Mouse (Mus musculus) urinary bladder, postnatal 25 days (tissue): ENCODE measurements around the gene Pbx2.

Experiments used
- DNase-seq: peaks from one replicate; pipeline ENCODE4 v3.0.0; 2022; ENCODE audit warnings: low spot score

Gene Pbx2

DNA sequence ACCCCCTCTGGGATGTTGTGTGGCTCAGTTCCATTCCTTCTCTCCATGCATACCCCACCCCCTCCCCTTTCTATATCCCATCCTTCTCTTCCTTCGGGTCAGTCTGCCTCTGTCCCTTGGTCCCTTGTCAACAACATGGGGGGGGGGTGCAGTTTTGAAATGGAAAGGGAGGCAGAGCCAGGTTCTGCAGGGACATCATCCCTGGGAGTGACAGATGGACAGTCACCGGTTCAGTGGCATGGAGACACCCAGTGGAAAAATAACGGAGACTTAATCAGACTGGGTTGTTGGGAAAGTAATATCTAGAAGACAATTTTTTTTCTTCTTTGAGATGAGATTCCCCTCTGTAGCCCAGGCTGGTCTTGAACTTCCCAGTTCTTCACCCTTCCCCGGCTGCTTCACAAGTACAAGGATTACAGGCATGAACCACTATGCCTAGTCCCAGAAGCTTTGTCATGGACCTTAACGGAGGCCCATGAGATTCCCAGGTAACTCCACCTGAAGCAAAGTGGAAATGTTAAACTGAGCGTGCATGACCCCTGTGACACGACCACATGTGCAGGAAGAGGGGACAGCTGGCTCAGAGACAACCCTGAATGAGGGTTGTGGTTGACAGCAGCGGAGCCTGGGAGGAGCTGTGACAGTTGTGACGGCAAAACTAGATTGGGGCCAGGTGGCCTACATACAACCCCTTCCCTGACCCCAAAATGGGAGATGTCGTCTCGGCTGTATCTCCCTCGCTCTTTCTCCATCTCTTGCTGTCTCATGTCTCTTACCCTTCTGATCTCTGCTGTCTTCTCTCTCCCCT is 38.9 kb downstream of the Pbx2 start:
- no peak for DNase-seq

DNA sequence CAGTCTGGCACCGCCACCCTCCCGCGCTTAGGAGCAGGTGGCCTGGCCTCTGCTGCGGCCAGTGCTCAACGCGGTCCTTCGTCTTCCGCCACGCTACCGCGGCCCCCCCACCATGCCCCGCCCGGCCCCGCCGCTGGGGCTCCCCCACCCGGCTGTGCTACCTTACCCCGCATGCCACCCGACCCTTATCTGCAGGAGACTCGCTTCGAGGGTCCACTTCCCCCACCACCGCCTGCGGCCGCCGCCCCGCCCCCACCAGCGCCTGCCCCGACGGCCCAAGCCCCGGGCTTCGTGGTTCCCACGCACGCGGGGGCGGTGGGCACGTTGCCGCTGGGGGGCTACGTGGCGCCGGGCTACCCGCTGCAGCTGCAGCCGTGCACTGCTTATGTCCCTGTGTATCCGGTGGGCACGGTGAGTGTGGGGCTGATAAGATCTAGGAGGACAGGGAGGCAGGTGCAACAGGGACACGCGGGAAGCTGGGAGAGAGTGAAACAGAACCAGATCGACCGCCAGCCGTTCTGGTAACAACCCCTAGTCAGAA is 39.8 kb downstream of the Pbx2 start:
- DNase-seq: no peak

DNA sequence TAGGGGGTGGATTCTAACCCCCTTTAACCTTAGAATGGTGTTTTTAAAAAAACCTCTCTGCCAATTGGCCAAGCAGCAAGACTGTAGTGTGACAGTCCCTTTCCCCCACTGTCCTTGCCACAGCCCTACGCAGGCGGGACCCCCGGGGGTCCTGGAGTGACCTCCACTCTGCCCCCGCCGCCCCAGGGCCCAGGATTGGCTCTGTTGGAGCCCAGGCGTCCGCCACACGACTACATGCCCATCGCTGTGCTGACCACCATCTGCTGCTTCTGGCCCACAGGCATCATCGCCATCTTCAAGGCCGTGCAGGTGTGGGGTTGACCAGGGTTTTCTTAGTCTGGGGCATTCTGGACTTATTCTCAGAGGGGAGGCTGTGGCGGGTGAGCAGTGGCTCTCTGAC is 40.6 kb downstream of the Pbx2 start:
- DNase-seq: no peak

DNA sequence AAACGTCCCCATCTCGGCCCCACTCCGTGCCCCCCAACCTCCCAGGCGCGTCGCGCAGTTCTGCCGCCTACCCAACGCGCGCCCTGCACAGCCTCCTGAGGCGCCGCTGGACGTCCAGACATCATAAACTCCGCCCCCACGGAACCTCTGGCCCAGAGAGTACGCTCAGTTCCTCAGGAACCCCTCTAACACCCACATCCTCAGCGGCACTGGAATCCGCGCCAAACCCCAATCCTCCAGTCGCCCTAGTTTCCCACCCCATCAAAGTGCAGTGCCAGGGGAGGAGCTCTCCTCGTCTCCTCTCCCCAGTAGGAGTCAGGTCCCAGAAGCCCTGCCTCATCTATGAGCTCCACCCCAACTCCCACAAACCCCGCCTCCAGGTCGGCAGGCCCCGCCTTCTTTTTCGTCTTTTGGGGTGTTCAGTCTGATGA is 41.2 kb downstream of the Pbx2 start:
- DNase-seq: peak; percentile 72

DNA sequence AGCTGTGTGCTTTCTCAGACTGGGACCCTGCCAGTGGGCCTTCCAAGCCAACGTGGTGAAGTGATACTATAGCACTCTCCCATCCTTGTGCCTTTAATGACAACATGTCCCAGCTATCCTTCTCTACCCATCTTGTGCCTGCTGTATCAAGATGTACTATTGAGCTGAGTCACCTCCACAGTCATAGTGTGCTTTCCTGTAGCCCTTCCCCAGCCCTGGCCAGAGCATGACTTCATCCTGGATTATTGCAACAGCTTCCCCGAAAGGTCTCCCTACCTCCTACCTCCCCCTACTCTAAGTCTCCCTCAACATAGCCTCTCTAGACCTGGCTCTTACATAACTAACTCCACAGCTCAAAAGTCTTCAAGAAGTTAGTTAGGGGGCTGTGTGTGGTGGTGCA is 44.6 kb downstream of the Pbx2 start:
- no peak for DNase-seq

DNA sequence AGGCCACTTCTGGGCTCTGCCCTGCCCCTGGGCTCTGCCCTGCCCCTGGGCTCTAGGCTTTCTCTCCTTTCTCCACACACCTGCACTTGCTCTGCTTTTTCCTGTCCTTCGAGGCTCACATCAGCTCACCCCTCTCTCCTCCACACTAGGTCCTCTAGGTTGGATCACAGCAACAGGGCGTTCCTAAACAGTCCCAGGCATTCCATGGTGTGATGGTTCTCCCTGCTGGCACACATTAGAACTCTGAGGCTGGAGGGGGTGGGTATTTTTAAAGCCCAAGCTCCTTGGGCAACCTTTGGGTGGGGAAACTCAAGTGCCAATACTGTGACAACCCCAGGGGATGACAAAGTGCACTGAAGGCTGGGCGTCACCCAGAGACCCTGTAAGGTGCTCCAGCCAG is 46.4 kb downstream of the Pbx2 start:
- no peak for DNase-seq

DNA sequence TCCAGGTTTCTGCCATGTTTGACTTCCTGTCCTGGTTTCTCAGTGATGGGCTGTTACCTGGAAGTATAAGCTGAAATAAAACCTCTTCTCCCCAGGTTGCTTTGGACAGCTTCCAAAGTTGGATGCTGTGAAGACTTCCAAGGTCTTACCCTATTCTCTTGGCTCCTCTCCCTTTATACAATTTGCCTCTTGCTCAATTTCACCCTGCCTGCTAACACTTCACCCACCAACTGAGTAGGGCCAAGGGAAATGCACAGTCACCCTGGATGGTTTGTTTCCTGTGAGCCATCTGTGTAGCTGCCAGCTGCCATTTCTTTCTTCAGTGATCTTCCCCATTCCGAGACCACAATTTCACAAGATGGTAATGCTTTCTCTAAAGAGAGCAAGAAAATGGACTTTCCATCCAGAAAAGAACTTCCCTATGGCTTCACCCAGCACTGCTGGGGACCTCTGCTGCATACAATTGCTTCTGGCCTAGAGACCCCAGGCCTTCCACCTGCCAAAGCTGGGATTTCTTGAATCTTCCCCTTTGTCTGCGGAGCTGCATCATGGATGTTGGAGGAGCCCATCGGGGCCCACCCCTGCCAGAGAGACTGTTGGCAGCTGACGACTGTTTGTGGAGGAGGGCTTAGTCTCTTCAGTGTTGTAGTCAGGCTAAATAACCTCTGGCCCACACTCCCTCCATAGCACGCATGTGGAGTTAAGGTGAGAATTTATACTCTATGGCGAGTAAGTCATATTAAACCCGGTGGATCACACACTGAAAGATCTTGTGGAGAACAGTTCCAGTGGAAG is 48.6 kb downstream of the Pbx2 start:
- no peak for DNase-seq

DNA sequence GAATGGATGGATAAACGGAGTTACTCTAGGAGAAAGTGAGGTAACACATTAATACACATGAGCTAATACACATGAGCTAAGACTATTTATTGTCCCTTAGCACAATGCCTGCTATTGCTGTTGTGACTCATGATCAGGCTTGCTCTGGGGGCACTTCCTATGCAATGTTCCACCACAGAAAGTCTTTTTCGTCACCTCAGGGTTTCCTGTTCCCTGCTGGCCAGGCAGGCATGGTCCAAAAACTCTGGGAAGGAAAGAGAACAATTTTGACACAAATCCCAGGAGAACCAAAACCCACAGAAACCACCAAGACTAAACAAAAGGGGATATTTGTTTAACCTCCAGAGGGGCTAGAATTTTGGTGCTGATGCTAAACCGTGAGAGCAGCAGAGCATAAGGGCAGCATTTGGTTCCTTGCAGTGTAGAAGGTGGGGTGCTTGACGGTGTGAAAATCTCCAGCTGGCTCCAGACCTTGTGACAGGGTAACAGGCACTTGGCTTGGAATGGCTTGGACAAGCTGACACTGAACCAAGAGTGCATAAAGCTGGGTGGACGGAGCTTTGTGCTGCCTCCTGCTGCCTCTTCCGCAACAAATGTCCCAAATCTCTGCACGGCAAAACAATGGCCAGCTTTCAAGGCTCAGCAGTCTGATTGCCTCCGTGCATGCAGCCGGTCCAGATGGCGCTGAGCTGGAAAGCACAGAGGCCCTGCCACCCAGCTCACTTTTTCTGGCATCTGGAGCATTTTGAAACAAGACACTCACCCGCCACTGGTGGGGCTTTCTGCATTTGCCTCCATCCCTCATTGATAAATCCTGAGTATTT is 49.9 kb downstream of the Pbx2 start:
- DNase-seq: no peak

DNA sequence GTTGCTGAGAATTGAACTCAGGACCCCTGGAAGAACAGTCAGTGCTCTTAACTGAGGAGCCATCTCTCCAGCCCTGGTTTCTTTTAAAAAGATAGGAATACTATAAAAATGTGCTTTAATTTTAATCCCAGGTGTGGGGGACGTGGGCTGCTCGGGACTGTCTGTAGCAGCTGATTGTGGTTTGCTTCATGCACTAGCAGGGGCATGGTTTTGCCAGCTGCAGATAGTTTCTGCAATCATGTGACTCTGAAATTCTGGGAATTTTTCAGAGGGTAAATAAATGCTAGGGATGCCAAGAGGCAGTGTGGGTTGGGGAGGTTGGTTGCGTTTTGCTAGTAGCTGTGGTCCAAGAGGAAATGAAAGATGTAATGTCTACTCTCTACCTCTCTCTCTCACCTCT is 50.9 kb downstream of the Pbx2 start:
- no peak for DNase-seq

DNA sequence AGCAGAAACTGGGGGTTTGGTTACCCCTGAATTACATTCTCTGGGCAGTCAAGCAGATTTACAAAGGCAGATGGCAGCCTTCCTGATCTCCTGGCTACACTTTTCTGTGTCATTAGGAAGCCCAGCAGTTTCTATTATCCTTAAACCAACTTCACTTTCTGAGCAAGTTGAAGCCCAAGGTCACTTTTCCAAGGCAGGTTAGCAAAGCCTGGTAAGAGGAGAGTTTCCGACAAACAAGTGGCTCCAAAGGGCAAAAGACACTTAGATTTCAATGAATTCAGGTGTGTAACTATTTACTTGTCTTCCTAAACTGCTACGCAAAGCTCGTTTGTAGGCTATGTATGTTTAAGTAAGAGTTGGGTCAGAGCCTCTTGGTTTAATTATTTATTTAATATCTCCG is 52.3 kb downstream of the Pbx2 start:
- no peak for DNase-seq

DNA sequence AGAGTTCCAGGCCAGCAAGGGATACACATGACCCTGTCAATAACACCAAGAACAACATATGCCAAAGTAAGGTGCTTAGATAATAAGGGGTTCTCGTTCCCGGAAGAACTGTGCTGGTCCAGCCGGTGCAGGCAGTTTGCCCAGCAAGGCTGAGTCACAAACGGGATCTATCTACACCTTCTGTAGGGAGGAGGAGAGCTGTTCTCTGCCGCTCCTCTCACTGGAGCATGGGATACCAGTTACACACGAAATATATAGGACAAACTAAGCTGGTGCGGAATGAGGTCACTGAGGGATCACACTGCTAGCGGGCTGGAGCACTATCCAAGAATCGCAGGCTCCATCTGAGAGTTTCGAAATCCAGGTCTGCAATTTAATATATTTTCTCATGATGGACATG is 52.9 kb downstream of the Pbx2 start:
- no peak for DNase-seq

DNA sequence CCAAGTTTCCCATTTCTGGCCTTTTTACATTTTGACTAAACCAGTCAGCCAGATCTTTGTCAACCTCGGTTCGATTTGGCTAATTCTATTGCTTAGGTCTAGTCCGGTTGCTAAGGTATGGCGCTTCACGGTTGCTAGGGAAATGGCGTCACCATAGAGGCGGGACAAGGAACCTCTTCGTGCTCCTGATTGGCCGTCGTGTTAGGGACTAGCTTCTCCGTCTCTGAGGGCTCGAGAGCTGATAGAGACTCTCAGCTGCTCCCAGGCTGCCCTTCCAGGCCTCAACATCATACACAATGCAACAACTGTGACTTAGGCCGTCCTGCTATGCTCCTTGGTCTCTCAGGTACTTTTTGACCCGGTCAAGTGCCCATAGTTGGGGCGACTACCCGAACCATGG is 53.5 kb downstream of the Pbx2 start, which contains the start of gene Fkbpl:
TSS of gene Fkbpl (plus strand) at position 157 of the 400 bp plus-strand sequence.
- DNase-seq: peak; percentile 90

DNA sequence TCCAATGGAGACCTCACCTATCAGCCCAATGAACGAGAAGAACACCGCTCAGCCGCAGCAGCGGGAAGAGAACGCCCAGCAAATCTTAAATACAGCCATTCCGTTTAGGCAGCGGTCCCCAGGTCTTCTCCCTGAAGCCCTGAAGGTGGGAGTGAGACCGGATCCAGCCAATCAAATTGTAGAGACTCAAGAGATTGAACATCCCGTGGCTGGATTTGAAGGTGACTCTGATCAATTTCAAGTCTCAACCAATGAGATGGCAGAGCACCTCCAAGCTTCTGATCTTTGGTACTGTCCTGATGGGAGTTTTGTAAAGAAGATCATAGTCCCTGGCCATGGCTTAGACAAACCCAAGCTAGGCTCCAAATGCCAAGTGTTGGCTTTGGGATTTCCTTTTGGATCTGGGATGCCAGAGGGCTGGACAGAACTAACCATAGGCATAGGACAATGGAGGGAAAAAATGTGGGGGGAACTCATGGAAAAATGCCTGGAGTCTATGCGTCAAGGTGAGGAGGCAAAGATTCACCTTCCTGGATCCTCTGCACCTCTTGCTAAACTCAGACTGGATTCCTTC is 54.3 kb downstream of the Pbx2 start:
- DNase-seq: no peak

DNA sequence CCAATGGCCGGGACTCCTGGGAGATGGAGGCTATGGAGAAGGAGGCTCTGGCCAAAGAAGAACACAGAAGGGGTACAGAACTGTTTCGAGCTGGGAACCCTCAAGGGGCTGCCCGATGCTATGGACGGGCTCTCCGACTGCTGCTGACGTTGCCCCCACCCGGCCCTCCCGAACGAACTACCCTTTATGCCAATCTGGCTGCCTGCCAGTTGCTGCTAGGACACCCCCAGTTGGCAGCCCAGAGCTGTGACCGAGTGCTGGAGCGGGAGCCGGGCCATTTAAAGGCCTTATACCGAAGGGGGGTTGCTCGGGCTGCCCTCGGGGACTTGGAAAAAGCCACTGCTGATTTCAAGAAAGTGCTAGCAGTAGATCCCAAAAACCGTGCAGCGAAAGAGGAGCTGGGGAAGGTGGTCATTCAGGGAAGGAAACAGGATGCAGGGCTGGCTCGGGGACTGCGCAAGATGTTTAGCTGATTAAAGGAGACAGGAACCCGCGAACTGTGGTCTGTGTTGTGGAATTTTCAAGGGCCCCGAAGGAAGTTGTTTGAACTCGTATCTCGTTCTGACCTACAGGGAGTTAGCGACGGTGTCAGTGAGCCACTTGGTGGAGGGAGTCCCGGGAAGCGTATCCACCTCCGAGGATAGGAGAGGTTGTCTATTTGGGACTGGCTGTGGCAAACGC is 54.9 kb downstream of the Pbx2 start:
- DNase-seq: no peak
